In genomic region chr6:42709291-42710211, GRCm38 (mm10) we compare ENCODE assay signal across 8 mouse cellular contexts. TPM values are rescaled to one million over a fixed set of nuclear protein-coding genes. Genes with fewer than 3 reads are reported as not detected.
DNase-seq lines count a peak whose midpoint lies in the region; ATAC-seq and TF ChIP-seq lines count a peak whose summit lies in the region.

Gene Tcaf1, minus strand, starts transcription at chr6:42710088.

- WGBS in hindbrain, embryonic 12.5 days: 1% methylated on average over 28 of the region's 28 CpGs
- under 1% methylated on average over 28 of the region's 28 CpGs for WGBS in lung, embryonic 14.5 days

- H3K36me3 ChIP-seq in hindbrain, embryonic 12.5 days: no peaks in the 10 kb centered on the region
- H3K36me3 ChIP-seq in lung, embryonic 14.5 days (ENCODE audit: insufficient read depth): no peaks in the 10 kb centered on the region

- H3K4me3 ChIP-seq in hindbrain, embryonic 12.5 days: peak within 1 kb of the TSS; percentile 80
- peak within 1 kb of the TSS; percentile 48 for H3K4me3 ChIP-seq in lung, embryonic 14.5 days (ENCODE audit: low read depth, low read length)

- H3K4me2 ChIP-seq in hindbrain, embryonic 12.5 days (replicated peaks): peak within 1 kb of the TSS; percentile 53
- peak within 1 kb of the TSS; percentile 60 for H3K4me2 ChIP-seq in lung, embryonic 14.5 days

- ATAC-seq in hindbrain, embryonic 12.5 days (ENCODE audit: low FRiP score): peak; percentile 100
- ATAC-seq in lung, embryonic 14.5 days (ENCODE audit: insufficient read depth): peak; percentile 100
- no peak for ATAC-seq in erythroid progenitor cell, adult 5-6 weeks (replicated peaks; ENCODE audit: low FRiP score, poor library complexity, severe bottlenecking)

- no peaks in the 10 kb centered on the region for H3K9me3 ChIP-seq in hindbrain, embryonic 12.5 days (replicated peaks)
- H3K9me3 ChIP-seq in lung, embryonic 14.5 days (ENCODE audit: low read depth, low read length): no peaks in the 10 kb centered on the region

- peak within 1 kb of the TSS; percentile 98 for H3K27ac ChIP-seq in hindbrain, embryonic 12.5 days
- H3K27ac ChIP-seq in lung, embryonic 14.5 days (ENCODE audit: low read depth): peak within 1 kb of the TSS; percentile 85; the same call in 1 of the 2 replicates

- H3K27me3 ChIP-seq in hindbrain, embryonic 12.5 days: no peaks in the 10 kb centered on the region
- no peaks in the 10 kb centered on the region for H3K27me3 ChIP-seq in lung, embryonic 14.5 days (ENCODE audit: insufficient read depth, low read length)

- peaks cover 16% of the 10 kb centered on the region for H3K4me1 ChIP-seq in hindbrain, embryonic 12.5 days
- 0 out of 2 replicates have a peak, but pooled peaks cover 3% of the 10 kb centered on the region for H3K4me1 ChIP-seq in lung, embryonic 14.5 days (ENCODE audit: insufficient read depth)

- H3K9ac ChIP-seq in hindbrain, embryonic 12.5 days: peak within 1 kb of the TSS; percentile 96
- H3K9ac ChIP-seq in lung, embryonic 14.5 days: peak within 1 kb of the TSS; percentile 64

- TF ChIP-seq CTCF in lung, embryonic 14.5 days (IDR thresholded peaks at IDR 0.05; ENCODE audit: low read depth): no peak

- DNase-seq in NIH3T3 (ENCODE audit: low read depth): peak; percentile 95
- peak; percentile 91 to 94 for DNase-seq in cerebellum, postnatal 14 days
- peak; percentile 76 to 81 for DNase-seq in frontal cortex, postnatal 25 days (ENCODE audit: low spot score in 2 of 2)
- DNase-seq in layer of hippocampus, postnatal 10 days (ENCODE audit: low spot score in 2 of 2): peak; percentile 82 to 87
- DNase-seq in lung, embryonic 14.5 days: peak; percentile 92
- peak; percentile 91 for DNase-seq in retina, embryonic 14.5 days (ENCODE audit: low spot score)

RNA-seq across cellular contexts. Expression of gene Tcaf1, which starts in this region (rescaled TPM):
- polyA plus RNA-seq in hindbrain, embryonic 12.5 days (2016; fragmentation: Nextera tagmentation; extraction: Ambion mirVana): 189 and 192 TPM in 2 replicates
- total RNA-seq in layer of hippocampus, postnatal 10 days (2021): 100 to 1,000 TPM; 246 to 253 TPM
- polyA plus RNA-seq in lung, embryonic 14.5 days (2014; fragmentation: Nextera tagmentation; extraction: Ambion mirVana): 73.2 and 75.2 TPM in 2 replicates
- not detected in 2 replicates for total RNA-seq in erythroid progenitor cell, adult 5-6 weeks (2015; ENCODE audit: low replicate concordance)
- total RNA-seq in erythroid progenitor cell, adult 5-6 weeks (2017; ENCODE audit: low replicate concordance): not detected in 2 replicates

Comparison
In these comparisons a context has a peak if more than half of its experiments do, and no peak if none do; other contexts are left out.
1. RNA of gene Tcaf1 (total RNA-seq): 246 to 253 TPM in layer of hippocampus, postnatal 10 days; not detected in erythroid progenitor cell, adult 5-6 weeks; every median in the first group is over 100 times any median in the second.
2. Peak in every context shown above with its lines, with median percentiles within 50 percentile points of each other: DNase-seq.